Mouse (Mus musculus): ENCODE data around the gene Traf3ip3. TPM values are rescaled to one million over a fixed set of nuclear protein-coding genes. Genes with fewer than 3 reads are reported as not detected.

Gene Traf3ip3
- 100 to 1,000 TPM; 469 to 512 TPM for polyA plus RNA-seq (2017; shearing (Covaris generic))

DNA sequence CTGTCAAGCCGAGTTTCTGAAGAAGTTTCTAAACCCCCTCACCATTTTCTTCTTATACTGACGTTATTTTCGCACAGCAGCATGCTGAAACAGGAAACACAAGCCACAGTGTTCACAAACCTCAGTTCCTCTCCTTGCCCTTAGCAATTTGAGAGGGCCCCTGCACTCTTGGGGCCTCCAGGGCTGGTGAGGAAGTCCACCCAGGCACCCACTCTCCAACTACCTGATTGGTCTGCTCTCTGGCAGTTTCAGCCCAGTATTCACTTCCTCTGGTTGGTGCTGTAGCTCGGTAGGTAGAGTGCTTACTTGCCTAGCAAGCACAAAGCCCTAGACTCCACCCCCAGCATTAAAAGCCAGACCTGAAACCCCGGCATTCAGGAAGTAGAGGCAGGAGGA lies at the start of gene Traf3ip3:
Gene Traf3ip3 (minus strand): TSS at position 321 of the 396 bp plus-strand sequence.

DNA sequence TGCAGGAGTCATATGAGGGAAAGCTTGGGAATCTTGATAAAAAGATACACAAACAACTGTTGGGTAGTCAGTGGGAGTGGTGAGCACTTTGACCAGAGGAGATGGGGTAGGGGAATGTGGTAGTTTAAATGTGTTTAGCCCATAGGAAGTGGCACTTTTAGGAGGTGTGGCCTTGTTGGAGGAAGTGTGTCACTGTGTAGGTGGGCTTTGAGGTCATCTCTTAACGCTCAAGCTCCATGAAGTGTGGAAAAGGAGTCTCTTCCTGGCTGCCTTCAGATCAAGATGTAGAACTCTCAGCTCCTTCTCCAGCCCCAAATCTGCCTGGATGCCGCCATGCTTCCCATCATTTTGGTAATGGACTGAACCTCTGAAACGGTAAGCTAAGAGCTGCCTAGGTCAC lies 6.0 kb upstream of the Traf3ip3 start, which contains the start of gene Lamb3:
Gene Lamb3 (plus strand): TSS at position 197 of the 400 bp plus-strand sequence.

DNA sequence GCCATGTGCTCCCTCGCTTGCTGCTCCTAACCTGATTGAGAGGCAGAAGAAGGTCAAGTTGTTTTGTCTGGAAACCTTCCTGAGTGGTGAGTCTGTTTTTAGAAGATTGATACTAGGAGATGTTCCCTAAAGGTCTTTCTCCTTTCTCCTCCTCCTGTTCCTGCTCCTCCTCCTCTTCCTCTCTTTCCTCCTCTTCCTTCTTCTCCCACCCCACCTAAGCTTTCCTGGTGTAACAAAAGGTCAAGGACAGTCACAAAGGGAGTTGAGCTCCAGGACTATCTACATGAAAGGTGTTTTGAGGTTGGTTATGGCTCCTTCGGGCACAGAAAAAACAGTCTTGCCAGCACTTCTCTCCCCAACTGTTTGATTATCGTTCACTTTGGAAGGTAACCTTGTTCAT lies 33.8 kb downstream of the Traf3ip3 start, which contains the start of gene A130010J15Rik:
Gene A130010J15Rik (plus strand): TSS at position 301 of the 400 bp plus-strand sequence.

DNA sequence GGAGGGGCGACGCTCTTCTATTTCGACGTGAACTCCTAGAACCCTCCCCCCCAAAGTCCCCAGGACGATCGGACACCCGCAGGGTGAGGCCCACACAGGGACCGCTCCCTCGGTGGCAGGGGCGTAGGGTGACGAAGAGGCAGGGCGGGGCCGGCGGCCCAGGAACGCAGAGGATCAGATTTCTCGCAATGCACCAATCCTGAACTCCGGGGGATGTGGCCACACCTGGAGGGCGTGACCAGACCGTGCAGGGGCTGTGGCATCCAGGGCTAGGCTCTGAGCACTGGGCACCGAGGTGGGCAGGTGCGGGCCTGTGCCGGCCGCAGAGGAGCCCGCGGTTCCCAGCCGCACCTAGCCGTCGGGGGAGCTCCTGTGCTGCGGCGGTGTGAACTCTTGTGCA lies 48.6 kb downstream of the Traf3ip3 start, which contains the start of gene Irf6:
Gene Irf6 (plus strand): TSS at position 240 of the 400 bp plus-strand sequence.

DNA sequence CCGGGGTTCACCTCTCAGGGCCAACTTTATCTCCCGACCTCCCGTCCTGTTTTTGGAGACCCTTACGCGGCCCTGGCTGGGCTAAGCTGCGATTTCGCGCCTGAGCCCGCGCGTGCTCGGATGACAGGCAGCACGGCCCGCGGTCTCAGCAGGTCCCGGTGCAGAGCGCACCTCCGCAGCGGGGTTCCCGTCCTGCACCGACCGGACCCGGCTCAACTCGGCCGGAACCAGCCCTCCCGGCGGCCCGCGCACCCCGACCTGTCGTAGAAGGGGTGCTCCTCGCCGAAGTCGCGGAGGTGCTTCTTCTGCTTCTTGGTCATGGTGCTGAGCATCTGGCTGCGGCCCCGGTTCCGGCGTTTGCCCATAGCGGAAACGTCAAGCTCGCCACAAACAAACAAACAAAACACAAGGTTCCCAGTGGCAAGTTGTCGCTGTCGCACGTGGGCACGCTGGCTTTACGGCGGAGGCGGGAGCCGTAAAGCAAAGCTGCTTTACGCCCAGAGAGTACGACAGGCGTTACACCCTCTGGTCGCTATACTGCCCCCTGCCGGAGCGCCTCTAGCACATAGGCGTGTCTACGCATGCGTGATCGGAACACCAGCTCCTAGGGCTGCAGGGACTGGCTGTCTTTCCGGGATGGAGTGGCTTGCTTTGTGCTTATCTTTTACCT lies 71.6 kb downstream of the Traf3ip3 start, which contains the start of gene Diexf:
Gene Diexf (minus strand): TSS at position 487 of the 670 bp plus-strand sequence.

Other genes starting within 250 kb of the Traf3ip3 start
- gene Syt14, start 165.9 kb downstream of the Traf3ip3 start, polyA plus RNA-seq (2017; shearing (Covaris generic)) = 1 to 10 TPM in 1 of 2 experiments, under 1 TPM in 1; 0.39 to 1.0 TPM
- gene Diexf, start 71.4 kb downstream of the Traf3ip3 start, polyA plus RNA-seq (2017; shearing (Covaris generic)) = 1 to 10 TPM; 5.4 to 7.0 TPM
- 10 to 100 TPM; 11.9 to 12.6 TPM for gene Irf6, start 48.6 kb downstream of the Traf3ip3 start, polyA plus RNA-seq (2017; shearing (Covaris generic))
- 1 to 10 TPM; 7.8 to 8.3 TPM for gene A130010J15Rik, start 33.7 kb downstream of the Traf3ip3 start, polyA plus RNA-seq (2017; shearing (Covaris generic))
- gene Lamb3, start 6.0 kb upstream of the Traf3ip3 start, polyA plus RNA-seq (2017; shearing (Covaris generic)) = 10 to 100 TPM; 10.1 to 15.0 TPM
- 100 to 1,000 TPM; 112 to 243 TPM for gene Hsd11b1, start 62.4 kb upstream of the Traf3ip3 start, polyA plus RNA-seq (2017; shearing (Covaris generic))
- 1 to 10 TPM; 2.1 to 9.5 TPM for gene G0s2, start 71.5 kb upstream of the Traf3ip3 start, polyA plus RNA-seq (2017; shearing (Covaris generic))
- under 1 TPM in 1 of 2 experiments, not detected in 1; 0.16 TPM for gene Camk1g, start 168.6 kb upstream of the Traf3ip3 start, polyA plus RNA-seq (2017; shearing (Covaris generic))